Mouse (Mus musculus): Measurements from ENCODE around the gene Vmn1r217. TPM values are rescaled to one million over a fixed set of nuclear protein-coding genes. Genes with fewer than 3 reads are reported as not detected.

Gene Vmn1r217
- 0.07 TPM for polyA plus RNA-seq (2017; shearing (Covaris generic))

GRCm38 (mm10) chr13:23118126-23118525 is at the start of gene Vmn1r217:
Gene Vmn1r217, minus strand, starts transcription at chr13:23118226.

GRCm38 (mm10) chr13:23159012-23159411 is 41.0 kb upstream of the Vmn1r217 start, which contains the start of gene Vmn1r219:
Gene Vmn1r219, plus strand, starts transcription at chr13:23159312.

GRCm38 (mm10) chr13:23133099-23133498 is 15.1 kb upstream of the Vmn1r217 start, which contains the start of gene Vmn1r218:
Gene Vmn1r218, plus strand, starts transcription at chr13:23133155.

GRCm38 (mm10) chr13:23067725-23068124 is 50.3 kb downstream of the Vmn1r217 start, which contains the start of gene Vmn1r215:
Gene Vmn1r215, plus strand, starts transcription at chr13:23068025.

Other genes starting within 250 kb of the Vmn1r217 start
- not detected for gene Vmn1r212, start 234.0 kb downstream of the Vmn1r217 start, polyA plus RNA-seq (2017; shearing (Covaris generic))
- not detected for gene Vmn1r213, start 110.6 kb downstream of the Vmn1r217 start, polyA plus RNA-seq (2017; shearing (Covaris generic))
- 0.29 TPM for gene Vmn1r214, start 87.8 kb downstream of the Vmn1r217 start, polyA plus RNA-seq (2017; shearing (Covaris generic))
- gene Vmn1r215, start 50.2 kb downstream of the Vmn1r217 start, polyA plus RNA-seq (2017; shearing (Covaris generic)): not detected
- gene Vmn1r218, start 14.9 kb upstream of the Vmn1r217 start, polyA plus RNA-seq (2017; shearing (Covaris generic)): 0.10 TPM
- not detected for gene Vmn1r219, start 41.1 kb upstream of the Vmn1r217 start, polyA plus RNA-seq (2017; shearing (Covaris generic))
- gene Vmn1r220, start 69.7 kb upstream of the Vmn1r217 start, polyA plus RNA-seq (2017; shearing (Covaris generic)): not detected
- 0.09 TPM for gene Vmn1r221, start 95.9 kb upstream of the Vmn1r217 start, polyA plus RNA-seq (2017; shearing (Covaris generic))
- gene Vmn1r222, start 117.7 kb upstream of the Vmn1r217 start, polyA plus RNA-seq (2017; shearing (Covaris generic)): not detected
- gene Vmn1r223, start 128.9 kb upstream of the Vmn1r217 start, polyA plus RNA-seq (2017; shearing (Covaris generic)): 0.10 TPM